15 mouse cellular contexts compared by ENCODE assay signal in genomic region chr1:138021962-138022917, GRCm38 (mm10).
DNase-seq lines count a peak whose midpoint lies in the region; ATAC-seq lines count a peak whose summit lies in the region.
"Had no signal": no experiment of that assay in that cellular context is flagged by ENCODE, and none has a peak within 500 bp of the region (broad histone marks: within the 10 kb centered on the region; RNA-seq: fewer than 3 reads in every experiment).

No protein-coding gene starts in this region.

- peak; percentile 83 for ATAC-seq in forebrain, embryonic 15.5 days (replicated peaks)
- no peak for ATAC-seq in limb, embryonic 15.5 days (ENCODE audit: insufficient number of reproducible peaks, low FRiP score, low TSS enrichment, low read depth)

- peaks cover 16% of the 10 kb centered on the region for H3K4me1 ChIP-seq in forebrain, embryonic 15.5 days
- peaks cover 5% of the 10 kb centered on the region; the same call in 1 of the 2 replicates for H3K4me1 ChIP-seq in limb, embryonic 15.5 days

- H3K27me3 ChIP-seq in forebrain, embryonic 15.5 days: no peaks in the 10 kb centered on the region
- H3K27me3 ChIP-seq in limb, embryonic 15.5 days: no peaks in the 10 kb centered on the region

- H3K4me3 ChIP-seq in forebrain, embryonic 15.5 days: no peak overlapping the region
- H3K4me3 ChIP-seq in limb, embryonic 15.5 days: no peak overlapping the region
- H3K4me3 ChIP-seq: erythroblast, embryonic 14.5 days had no signal

- peak; percentile 23 for DNase-seq in heart, adult 11 months
- no peak for DNase-seq in heart, adult 18-20 months
- DNase-seq in embryo, embryonic 11 days: peak; percentile 60
- no peak for DNase-seq in testis, postnatal 14 days (ENCODE audit: low spot score)
- DNase-seq in ovary, postnatal 36 days (ENCODE audit: low spot score): no peak
- DNase-seq in lung, postnatal 36 days: no peak
- DNase-seq: cerebellum, adult 2 months; heart, postnatal 14 days; kidney, adult 11 months; liver; right cerebral cortex, postnatal 14 days; thymus, postnatal 14 days had no signal

- 34% methylated on average over 11 of the region's 11 CpGs for WGBS in forebrain, embryonic 15.5 days
- WGBS in limb, embryonic 15.5 days: 29% methylated on average over 11 of the region's 11 CpGs

- no peak overlapping the region for H3K9ac ChIP-seq in forebrain, embryonic 15.5 days (replicated peaks)
- no peak overlapping the region for H3K9ac ChIP-seq in limb, embryonic 15.5 days

- H3K36me3 ChIP-seq in forebrain, embryonic 15.5 days: no peaks in the 10 kb centered on the region
- H3K36me3 ChIP-seq in limb, embryonic 15.5 days: no peaks in the 10 kb centered on the region

- peak overlapping the region; percentile 72 for H3K27ac ChIP-seq in forebrain, embryonic 15.5 days (replicated peaks)
- H3K27ac ChIP-seq in limb, embryonic 15.5 days: peak overlapping the region; percentile 39

- no peak overlapping the region for H3K4me2 ChIP-seq in forebrain, embryonic 15.5 days (replicated peaks)
- no peak overlapping the region for H3K4me2 ChIP-seq in limb, embryonic 15.5 days

- no peaks in the 10 kb centered on the region for H3K9me3 ChIP-seq in forebrain, embryonic 15.5 days
- H3K9me3 ChIP-seq in limb, embryonic 15.5 days: no peaks in the 10 kb centered on the region

Comparison
In these comparisons a context has a peak if more than half of its experiments do, and no peak if none do; other contexts are left out.
1. DNase-seq: peak in heart, adult 11 months (single experiment) and embryo, embryonic 11 days (single experiment); none in heart, adult 18-20 months (0 of 2), testis, postnatal 14 days (single experiment), ovary, postnatal 36 days (single experiment) and lung, postnatal 36 days (single experiment).